In genomic region chr5:24973228-24973627, GRCm38 (mm10) we compare ENCODE assay signal across 9 mouse cellular contexts.
DNase-seq lines count a peak whose midpoint lies in the region; ATAC-seq and TF ChIP-seq lines count a peak whose summit lies in the region.
"Had no signal": no experiment of that assay in that cellular context is flagged by ENCODE, and none has a peak within 500 bp of the region (broad histone marks: within the 10 kb centered on the region; RNA-seq: fewer than 3 reads in every experiment).

No protein-coding gene starts in this region.

- peak; percentile 73 for ATAC-seq in lung, postnatal 0 days
- ATAC-seq in hindbrain, embryonic 16.5 days: no peak
- ATAC-seq in midbrain, embryonic 14.5 days (ENCODE audit: low FRiP score, low TSS enrichment): no peak

- H3K4me2 ChIP-seq in lung, postnatal 0 days (replicated peaks; ENCODE audit: low read depth, low read length): no peak overlapping the region
- no peak overlapping the region for H3K4me2 ChIP-seq in hindbrain, embryonic 16.5 days (ENCODE audit: low read length)
- no peak overlapping the region for H3K4me2 ChIP-seq in midbrain, embryonic 14.5 days (ENCODE audit: low read length)
- H3K4me2 ChIP-seq: liver, embryonic 15.5 days had no signal

- WGBS in lung, postnatal 0 days: 31% methylated on average over 13 of the region's 13 CpGs
- WGBS in hindbrain, embryonic 16.5 days: 72% methylated on average over 13 of the region's 13 CpGs
- WGBS in midbrain, embryonic 14.5 days: 71% methylated on average over 13 of the region's 13 CpGs

- H3K4me1 ChIP-seq in lung, postnatal 0 days (ENCODE audit: insufficient read depth, low read depth, low read length): no peaks in the 10 kb centered on the region
- no peaks in the 10 kb centered on the region; the same call in 1 of the 2 replicates for H3K4me1 ChIP-seq in hindbrain, embryonic 16.5 days (ENCODE audit: control insufficient read depth, insufficient read depth, low read depth, low read length)
- peaks cover 6% of the 10 kb centered on the region; the same call in 1 of the 2 replicates for H3K4me1 ChIP-seq in midbrain, embryonic 14.5 days (ENCODE audit: control insufficient read depth, insufficient read depth, low read length)

- no peaks in the 10 kb centered on the region for H3K36me3 ChIP-seq in lung, postnatal 0 days (ENCODE audit: insufficient read depth, low read length)
- H3K36me3 ChIP-seq in hindbrain, embryonic 16.5 days (ENCODE audit: control insufficient read depth, insufficient read depth, low read length): no peaks in the 10 kb centered on the region
- H3K36me3 ChIP-seq in midbrain, embryonic 14.5 days (ENCODE audit: control insufficient read depth, insufficient read depth, low read length): no peaks in the 10 kb centered on the region
- H3K36me3 ChIP-seq: liver, embryonic 15.5 days had no signal

- no peak for TF ChIP-seq EP300 in lung, postnatal 0 days (IDR thresholded peaks at IDR 0.05)

- H3K9ac ChIP-seq in lung, postnatal 0 days (replicated peaks; ENCODE audit: low read depth): no peak overlapping the region
- H3K9ac ChIP-seq in hindbrain, embryonic 16.5 days (ENCODE audit: low read depth, low read length): no peak overlapping the region
- H3K9ac ChIP-seq in midbrain, embryonic 14.5 days (replicated peaks; ENCODE audit: low read length): no peak overlapping the region
- H3K9ac ChIP-seq: liver, embryonic 15.5 days had no signal

- intact Hi-C loops in heart, postnatal 10 days (cut with DNase I): no loop called here

- DNase-seq in adrenal gland, adult 2 months: peak; percentile 44
- no peak for DNase-seq in adrenal gland, postnatal 25 days
- DNase-seq in cerebellum, adult 18-20 months: peak; percentile 51 to 62
- peak; percentile 82 to 88 for DNase-seq in heart, postnatal 10 days
- peak; percentile 67 for DNase-seq in lung, postnatal 0 days (ENCODE audit: low spot score)
- peak; percentile 92 for DNase-seq in thymus, postnatal 0 days (ENCODE audit: low spot score)
- DNase-seq in midbrain, embryonic 14.5 days: no peak

- no peak overlapping the region for H3K4me3 ChIP-seq in lung, postnatal 0 days (ENCODE audit: low read depth, low read length)
- H3K4me3 ChIP-seq in hindbrain, embryonic 16.5 days (ENCODE audit: low read length): no peak overlapping the region
- H3K4me3 ChIP-seq in midbrain, embryonic 14.5 days (replicated peaks; ENCODE audit: low read depth, low read length): no peak overlapping the region
- H3K4me3 ChIP-seq: liver, embryonic 15.5 days had no signal

- no peak overlapping the region for H3K27ac ChIP-seq in lung, postnatal 0 days (ENCODE audit: low read length)
- H3K27ac ChIP-seq in hindbrain, embryonic 16.5 days (ENCODE audit: low read depth, low read length): no peak overlapping the region
- H3K27ac ChIP-seq in midbrain, embryonic 14.5 days (replicated peaks; ENCODE audit: low read depth, low read length): no peak overlapping the region
- H3K27ac ChIP-seq: liver, embryonic 15.5 days had no signal

- H3K27me3 ChIP-seq in lung, postnatal 0 days (replicated peaks; ENCODE audit: insufficient read depth, low read length): no peaks in the 10 kb centered on the region
- no peaks in the 10 kb centered on the region for H3K27me3 ChIP-seq in hindbrain, embryonic 16.5 days (replicated peaks; ENCODE audit: control insufficient read depth, insufficient read depth, low read length)
- no peaks in the 10 kb centered on the region for H3K27me3 ChIP-seq in midbrain, embryonic 14.5 days (ENCODE audit: control insufficient read depth, insufficient read depth, low read length)

- no peaks in the 10 kb centered on the region for H3K9me3 ChIP-seq in lung, postnatal 0 days (ENCODE audit: low read length)
- no peaks in the 10 kb centered on the region for H3K9me3 ChIP-seq in hindbrain, embryonic 16.5 days (ENCODE audit: control insufficient read depth, low read length)
- H3K9me3 ChIP-seq in midbrain, embryonic 14.5 days (ENCODE audit: control insufficient read depth, low read length): no peaks in the 10 kb centered on the region
- H3K9me3 ChIP-seq: liver, embryonic 15.5 days had no signal

- no peak for TF ChIP-seq CTCF in lung, postnatal 0 days (IDR thresholded peaks at IDR 0.05)

Comparison
In these comparisons a context has a peak if more than half of its experiments do, and no peak if none do; other contexts are left out.
1. DNase-seq: peak in adrenal gland, adult 2 months (single experiment), cerebellum, adult 18-20 months (2 of 2), heart, postnatal 10 days (2 of 2), lung, postnatal 0 days (single experiment) and thymus, postnatal 0 days (single experiment); none in adrenal gland, postnatal 25 days (single experiment) and midbrain, embryonic 14.5 days (single experiment).